Mouse (Mus musculus): ENCODE results near the gene Eif4b.

- TF ChIP-seq EP300 (IDR thresholded peaks at IDR 0.05; ENCODE audit: low read depth) (no peak), CTCF (IDR thresholded peaks at IDR 0.05; ENCODE audit: low read depth) (no peak)
Observed at GRCm38 (mm10) chr15:102135522-102136128, 62.1 kb downstream of the Eif4b start.

Data from liver, postnatal 0 days (tissue).